Mouse (Mus musculus): ENCODE data around the gene Commd1.

The Commd1 gene

GRCm38 (mm10) chr11:22981984-22982757 lies at the start of gene Commd1, which contains the start of gene Gm28048:
Commd1 (minus strand) TSS chr11:22982382.
Gm28048 (minus strand) TSS chr11:22982090.
- H3K36me3 ChIP-seq (ENCODE audit: insufficient read depth, low read length) = peaks cover 27% of the 10 kb centered on the region
- H3K4me1 ChIP-seq (replicated peaks; ENCODE audit: low read depth, low read length) = peaks cover 34% of the 10 kb centered on the region
- H3K27me3 ChIP-seq (ENCODE audit: insufficient read depth, low read length) = no peaks in the 10 kb centered on the region
- peaks cover 9% of the 10 kb centered on the region; the same call in 1 of the 2 replicates for H3K9me3 ChIP-seq (ENCODE audit: low read length)
- peak within 1 kb of the TSS; percentile 93 for H3K4me3 ChIP-seq (replicated peaks; ENCODE audit: low read length)
- TF ChIP-seq CTCF (conservative IDR thresholded peaks at IDR 0.05; ENCODE audit: low read length) = peak; percentile 25
- no peak for TF ChIP-seq POU5F1 (IDR thresholded peaks at IDR 0.05; ENCODE audit: borderline replicate concordance, low read length)

- H3K27me3 ChIP-seq (ENCODE audit: insufficient read depth, low read length) = no peaks in the 10 kb centered on the region
- no peaks in the 10 kb centered on the region for H3K4me1 ChIP-seq (replicated peaks; ENCODE audit: low read depth, low read length)
- H3K36me3 ChIP-seq (ENCODE audit: insufficient read depth, low read length) = no peaks in the 10 kb centered on the region
- H3K4me3 ChIP-seq (replicated peaks; ENCODE audit: low read length) = no peak overlapping the region
- no peaks in the 10 kb centered on the region for H3K9me3 ChIP-seq (ENCODE audit: low read length)
- TF ChIP-seq NANOG (IDR thresholded peaks at IDR 0.05; ENCODE audit: borderline replicate concordance, low read length) (no peak), POU5F1 (IDR thresholded peaks at IDR 0.05; ENCODE audit: borderline replicate concordance, low read length) (no peak), CTCF (conservative IDR thresholded peaks at IDR 0.05; ENCODE audit: low read length) (no peak)
Measured at GRCm38 (mm10) chr11:23029399-23029798, 47.2 kb upstream of the Commd1 start.

- H3K27me3 ChIP-seq (ENCODE audit: insufficient read depth, low read length) = no peaks in the 10 kb centered on the region
- H3K36me3 ChIP-seq (ENCODE audit: insufficient read depth, low read length) = no peaks in the 10 kb centered on the region
- no peaks in the 10 kb centered on the region for H3K9me3 ChIP-seq (ENCODE audit: low read length)
- no peaks in the 10 kb centered on the region for H3K4me1 ChIP-seq (replicated peaks; ENCODE audit: low read depth, low read length)
- TF ChIP-seq CTCF (conservative IDR thresholded peaks at IDR 0.05; ENCODE audit: low read length) (no peak), POU5F1 (IDR thresholded peaks at IDR 0.05; ENCODE audit: borderline replicate concordance, low read length) (no peak), NANOG (IDR thresholded peaks at IDR 0.05; ENCODE audit: borderline replicate concordance, low read length) (no peak)
- H3K4me3 ChIP-seq (replicated peaks; ENCODE audit: low read length) = no peak overlapping the region
Measured at GRCm38 (mm10) chr11:23028957-23029356, 46.8 kb upstream of the Commd1 start.

- H3K27me3 ChIP-seq (ENCODE audit: insufficient read depth, low read length) = no peaks in the 10 kb centered on the region
- no peak overlapping the region for H3K4me3 ChIP-seq (replicated peaks; ENCODE audit: low read length)
- peaks cover 14% of the 10 kb centered on the region; the same call in 1 of the 2 replicates for H3K4me1 ChIP-seq (replicated peaks; ENCODE audit: low read depth, low read length)
- H3K9me3 ChIP-seq (ENCODE audit: low read length) = no peaks in the 10 kb centered on the region
- H3K36me3 ChIP-seq (ENCODE audit: insufficient read depth, low read length) = no peaks in the 10 kb centered on the region
- TF ChIP-seq CTCF (conservative IDR thresholded peaks at IDR 0.05; ENCODE audit: low read length) (no peak), NANOG (IDR thresholded peaks at IDR 0.05; ENCODE audit: borderline replicate concordance, low read length) (no peak), POU5F1 (IDR thresholded peaks at IDR 0.05; ENCODE audit: borderline replicate concordance, low read length) (no peak)
Measured at GRCm38 (mm10) chr11:23024169-23024568, 42.0 kb upstream of the Commd1 start.

GRCm38 (mm10) chr11:23023155-23023554 lies 41.0 kb upstream of the Commd1 start:
- Histone ChIP-seq H3K9me3 (ENCODE audit: low read length) (peaks cover 3% of the 10 kb centered on the region; the same call in 1 of the 2 replicates), H3K4me1 (replicated peaks; ENCODE audit: low read depth, low read length) (peaks cover 14% of the 10 kb centered on the region; the same call in 1 of the 2 replicates), H3K27me3 (ENCODE audit: insufficient read depth, low read length) (no peaks in the 10 kb centered on the region), H3K4me3 (replicated peaks; ENCODE audit: low read length) (no peak overlapping the region), H3K36me3 (ENCODE audit: insufficient read depth, low read length) (no peaks in the 10 kb centered on the region)
- TF ChIP-seq CTCF (conservative IDR thresholded peaks at IDR 0.05; ENCODE audit: low read length) (no peak), NANOG (IDR thresholded peaks at IDR 0.05; ENCODE audit: borderline replicate concordance, low read length) (no peak), POU5F1 (IDR thresholded peaks at IDR 0.05; ENCODE audit: borderline replicate concordance, low read length) (no peak)

GRCm38 (mm10) chr11:23020841-23021240 lies 38.7 kb upstream of the Commd1 start:
- H3K36me3 ChIP-seq (ENCODE audit: insufficient read depth, low read length) = no peaks in the 10 kb centered on the region

GRCm38 (mm10) chr11:23020116-23020770 lies 38.1 kb upstream of the Commd1 start:
- Histone ChIP-seq H3K9me3 (ENCODE audit: low read length) (peaks cover 3% of the 10 kb centered on the region; the same call in 1 of the 2 replicates), H3K4me1 (replicated peaks; ENCODE audit: low read depth, low read length) (peaks cover 14% of the 10 kb centered on the region; the same call in 1 of the 2 replicates), H3K36me3 (ENCODE audit: insufficient read depth, low read length) (no peaks in the 10 kb centered on the region), H3K4me3 (replicated peaks; ENCODE audit: low read length) (peak overlapping the region; percentile 59), H3K27me3 (ENCODE audit: insufficient read depth, low read length) (no peaks in the 10 kb centered on the region)
- TF ChIP-seq NANOG (IDR thresholded peaks at IDR 0.05; ENCODE audit: borderline replicate concordance, low read length) (no peak), CTCF (conservative IDR thresholded peaks at IDR 0.05; ENCODE audit: low read length) (no peak), POU5F1 (IDR thresholded peaks at IDR 0.05; ENCODE audit: borderline replicate concordance, low read length) (no peak)

More at GRCm38 (mm10) chr11:23020841-23021240, 38.7 kb upstream of the Commd1 start:
- Histone ChIP-seq H3K27me3 (ENCODE audit: insufficient read depth, low read length) (no peaks in the 10 kb centered on the region), H3K4me1 (replicated peaks; ENCODE audit: low read depth, low read length) (peaks cover 14% of the 10 kb centered on the region; the same call in 1 of the 2 replicates), H3K9me3 (ENCODE audit: low read length) (peaks cover 3% of the 10 kb centered on the region; the same call in 1 of the 2 replicates), H3K4me3 (replicated peaks; ENCODE audit: low read length) (peak overlapping the region; percentile 59)
- TF ChIP-seq NANOG (IDR thresholded peaks at IDR 0.05; ENCODE audit: borderline replicate concordance, low read length) (no peak), CTCF (conservative IDR thresholded peaks at IDR 0.05; ENCODE audit: low read length) (no peak), POU5F1 (IDR thresholded peaks at IDR 0.05; ENCODE audit: borderline replicate concordance, low read length) (no peak)

GRCm38 (mm10) chr11:23017943-23018342 lies 35.8 kb upstream of the Commd1 start:
- no peaks in the 10 kb centered on the region for H3K36me3 ChIP-seq (ENCODE audit: insufficient read depth, low read length)
- peaks cover 3% of the 10 kb centered on the region; the same call in 1 of the 2 replicates for H3K9me3 ChIP-seq (ENCODE audit: low read length)
- peaks cover 14% of the 10 kb centered on the region; the same call in 1 of the 2 replicates for H3K4me1 ChIP-seq (replicated peaks; ENCODE audit: low read depth, low read length)
- H3K4me3 ChIP-seq (replicated peaks; ENCODE audit: low read length) = no peak overlapping the region
- no peak for TF ChIP-seq CTCF (conservative IDR thresholded peaks at IDR 0.05; ENCODE audit: low read length)
- no peak for TF ChIP-seq NANOG (IDR thresholded peaks at IDR 0.05; ENCODE audit: borderline replicate concordance, low read length)
- no peak for TF ChIP-seq POU5F1 (IDR thresholded peaks at IDR 0.05; ENCODE audit: borderline replicate concordance, low read length)
- H3K27me3 ChIP-seq (ENCODE audit: insufficient read depth, low read length) = no peaks in the 10 kb centered on the region
